Mouse (Mus musculus): ENCODE data around the gene Ttc30a2.

Gene Ttc30a2

GRCm38 (mm10) chr2:75929786-75930444, 48.1 kb downstream of the Ttc30a2 start:
- no peak for DNase-seq (ENCODE audit: low spot score in 2 of 2)

GRCm38 (mm10) chr2:75929141-75929540, 48.8 kb downstream of the Ttc30a2 start:
- DNase-seq (ENCODE audit: low spot score in 2 of 2), result no peak

GRCm38 (mm10) chr2:75928011-75928410, 50.0 kb downstream of the Ttc30a2 start:
- no peak for DNase-seq (ENCODE audit: low spot score in 2 of 2)

GRCm38 (mm10) chr2:75926061-75926460, 51.9 kb downstream of the Ttc30a2 start:
- DNase-seq (ENCODE audit: low spot score in 2 of 2), result no peak
